Mouse (Mus musculus): ENCODE results near the gene Acss2.

GRCm38 (mm10) chr2:155604560-155605235 lies 87.0 kb downstream of the Acss2 start:
- TF ChIP-seq POLR2A (IDR thresholded peaks at IDR 0.05; ENCODE audit: borderline replicate concordance, low read depth, low read length) (no peak), CTCF (IDR thresholded peaks at IDR 0.05; ENCODE audit: low read depth, low read length) (no peak)

All from bone marrow macrophage, adult 2 months (primary cell).